Mouse (Mus musculus) layer of hippocampus, adult 11-12 months (tissue): ENCODE results near the gene Galnt17.

Experiments used
- DNase-seq: peaks from one replicate; pipeline ENCODE4 v3.0.0; 2022; ENCODE audit warnings: low spot score

Galnt17 gene

DNA sequence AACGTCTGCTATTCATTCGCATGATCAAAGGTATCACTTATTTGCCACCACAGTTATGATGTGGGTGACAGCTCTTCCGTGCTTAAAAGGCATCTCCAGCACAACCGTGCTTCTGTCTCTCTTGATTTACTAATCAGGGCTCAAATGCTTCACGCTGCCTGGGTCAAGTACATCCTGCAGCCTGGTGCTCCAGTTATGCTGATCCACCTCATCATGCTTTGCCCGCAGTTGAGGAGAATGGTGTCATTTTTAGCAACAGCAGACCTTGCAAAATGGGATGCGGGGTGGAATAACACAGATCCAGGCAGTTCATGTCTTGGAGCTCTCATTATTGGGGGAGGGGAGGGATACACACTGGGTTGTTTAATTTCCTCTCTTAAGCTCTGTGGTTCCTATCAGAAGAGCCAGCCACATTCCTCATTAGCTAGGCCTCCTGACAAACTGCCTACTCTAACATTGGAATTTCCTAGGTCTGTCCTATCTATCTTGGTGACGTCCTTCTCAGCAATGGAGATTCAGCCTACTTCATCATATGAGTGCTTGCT is 187.9 kb downstream of the Galnt17 start:
- no peak for DNase-seq

DNA sequence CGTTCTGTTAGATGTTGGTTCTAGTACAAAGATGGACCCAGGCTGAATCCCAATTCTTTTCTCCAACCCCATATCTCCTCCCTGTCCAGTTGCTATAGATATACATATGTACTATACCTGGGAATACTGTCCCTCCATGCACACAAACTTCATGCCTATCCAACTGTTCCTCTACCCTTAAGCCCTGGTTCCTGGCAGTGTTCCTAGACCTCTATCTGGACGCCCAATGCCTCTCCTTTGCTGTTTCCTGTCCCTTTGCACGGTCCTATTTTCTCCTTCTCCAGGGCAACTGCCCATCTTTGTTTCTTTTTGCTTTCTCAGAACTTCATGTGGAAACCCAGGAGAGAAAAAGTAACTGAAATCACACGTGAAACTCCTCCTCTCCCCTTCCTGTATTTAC is 188.4 kb downstream of the Galnt17 start:
- DNase-seq: no peak

GRCm38 (mm10) chr5:131117391-131118040 is 190.8 kb downstream of the Galnt17 start:
- DNase-seq: no peak

DNA sequence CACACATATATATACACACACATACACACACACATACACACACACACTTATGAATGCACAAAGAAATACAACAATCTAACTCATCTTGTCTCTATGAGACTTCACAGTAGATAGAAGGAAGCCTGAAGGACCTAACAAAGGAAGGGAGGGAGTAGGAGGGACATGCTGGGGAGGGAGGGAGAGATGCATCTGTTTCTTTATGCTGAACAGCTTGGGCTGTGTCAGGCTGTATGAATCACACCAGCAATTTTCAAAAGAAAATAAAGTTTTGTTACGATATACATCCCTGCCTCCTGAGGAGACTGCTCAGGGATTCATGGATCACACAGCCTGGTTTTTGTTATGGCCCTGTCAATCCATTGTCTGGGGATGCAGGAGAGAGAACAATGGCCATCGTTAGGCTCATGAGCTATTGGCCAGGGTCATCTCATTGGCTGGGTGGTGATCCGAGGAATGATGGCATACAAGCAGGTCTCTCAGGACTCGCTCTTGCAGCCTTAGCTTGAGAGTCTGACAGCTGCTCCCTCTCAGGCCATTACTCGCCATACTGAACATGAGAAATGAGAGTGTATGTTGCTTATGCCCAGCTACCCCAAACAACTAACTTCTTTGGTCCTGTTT is 194.3 kb downstream of the Galnt17 start:
- DNase-seq: peak; percentile 45

GRCm38 (mm10) chr5:131107188-131107587 is 201.1 kb downstream of the Galnt17 start:
- DNase-seq: no peak

DNA sequence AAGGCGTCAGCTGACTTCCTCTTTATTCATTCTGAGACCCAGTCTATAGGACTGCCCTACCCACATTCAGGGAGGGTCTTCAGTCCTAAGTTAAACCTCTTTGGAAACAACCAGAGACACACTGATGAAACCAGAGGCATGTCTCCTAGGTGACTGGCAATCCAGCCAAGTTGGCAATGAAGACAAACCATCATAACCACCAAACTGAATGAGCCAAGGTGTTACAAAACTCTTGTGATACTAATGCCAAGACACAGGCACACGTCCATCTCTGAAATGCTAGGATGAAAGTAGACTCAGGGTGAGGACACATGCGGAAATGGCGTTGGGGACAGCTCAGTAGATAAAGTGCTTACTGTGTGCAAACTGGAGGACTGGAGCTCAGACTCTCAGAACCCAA is 211.5 kb downstream of the Galnt17 start:
- DNase-seq: no peak

DNA sequence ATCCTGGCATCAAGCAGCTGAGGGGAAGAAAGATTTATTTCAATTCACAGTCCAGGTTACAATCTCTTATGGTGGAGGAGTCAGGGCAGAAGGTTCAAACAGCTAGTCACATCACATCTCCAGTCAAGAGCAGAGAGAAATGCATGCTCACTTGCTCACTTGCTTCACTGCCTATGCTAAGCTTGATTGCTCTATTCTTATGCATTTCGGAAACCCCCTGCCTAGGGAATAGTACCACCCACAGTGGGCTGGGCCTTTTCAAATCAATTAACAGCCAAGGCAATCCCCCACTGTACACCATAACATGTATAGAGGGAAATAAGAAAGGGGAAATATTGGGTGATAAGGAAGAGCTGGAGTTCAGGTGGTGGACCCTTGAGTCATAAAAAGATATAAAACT is 212.7 kb downstream of the Galnt17 start:
- no peak for DNase-seq

GRCm38 (mm10) chr5:131094771-131095170 is 213.5 kb downstream of the Galnt17 start:
- DNase-seq: no peak

DNA sequence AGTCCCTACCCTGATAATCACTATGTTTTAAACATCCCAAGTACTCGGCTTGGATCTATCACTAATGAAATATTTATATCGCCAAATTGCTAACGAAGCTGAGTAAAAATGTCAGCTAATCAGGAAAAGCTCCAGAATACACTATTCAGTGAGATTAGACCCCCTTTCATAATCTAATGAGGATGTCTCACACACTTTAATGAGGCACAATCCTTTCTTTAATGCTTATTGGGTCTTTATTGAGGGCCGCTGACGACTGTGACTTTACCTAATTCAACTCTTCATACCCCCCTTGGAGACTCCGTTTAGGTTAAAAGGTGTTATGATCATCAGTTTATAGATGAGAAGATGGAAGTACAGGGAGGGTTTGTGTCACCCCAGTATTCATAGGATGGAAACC is 214.2 kb downstream of the Galnt17 start:
- no peak for DNase-seq

DNA sequence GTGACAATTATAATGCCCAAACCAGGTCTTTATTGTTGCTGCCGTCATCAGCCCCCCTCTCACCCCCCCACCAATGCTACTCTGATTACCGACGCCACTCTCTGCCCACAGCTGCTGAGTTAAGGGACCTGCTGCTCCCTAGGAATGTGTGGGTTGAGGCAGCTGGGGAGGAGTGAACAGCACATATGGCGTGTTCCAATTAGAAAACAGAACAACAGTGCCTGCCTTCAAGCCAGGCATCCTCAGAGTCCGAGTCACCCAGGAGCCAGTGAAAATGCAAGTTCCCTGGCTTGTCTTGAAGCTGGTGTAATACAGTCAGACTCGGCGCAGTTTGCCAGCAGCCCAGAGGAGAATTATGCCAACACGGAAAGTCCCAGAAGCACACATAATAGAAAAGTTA is 218.4 kb downstream of the Galnt17 start:
- peak; percentile 67 for DNase-seq

DNA sequence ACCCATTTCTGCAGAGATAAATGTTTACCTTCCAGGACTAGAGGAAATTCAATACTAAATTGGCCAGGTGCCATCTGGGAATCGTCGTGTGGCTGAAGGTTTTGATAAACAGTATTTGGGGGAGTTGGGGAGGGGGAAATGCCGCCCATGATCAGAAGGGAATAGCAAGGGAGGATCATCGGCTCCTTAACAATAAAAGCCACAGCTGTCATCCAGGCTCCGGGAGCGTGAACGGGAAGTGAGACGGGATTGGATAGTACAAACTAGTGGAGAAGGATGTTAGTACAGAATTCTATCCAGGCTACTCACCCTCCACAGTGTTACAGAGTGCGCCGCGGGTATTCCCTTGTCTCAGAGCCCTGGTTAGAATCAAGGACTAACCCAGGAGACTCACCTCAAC is 219.4 kb downstream of the Galnt17 start:
- no peak for DNase-seq

DNA sequence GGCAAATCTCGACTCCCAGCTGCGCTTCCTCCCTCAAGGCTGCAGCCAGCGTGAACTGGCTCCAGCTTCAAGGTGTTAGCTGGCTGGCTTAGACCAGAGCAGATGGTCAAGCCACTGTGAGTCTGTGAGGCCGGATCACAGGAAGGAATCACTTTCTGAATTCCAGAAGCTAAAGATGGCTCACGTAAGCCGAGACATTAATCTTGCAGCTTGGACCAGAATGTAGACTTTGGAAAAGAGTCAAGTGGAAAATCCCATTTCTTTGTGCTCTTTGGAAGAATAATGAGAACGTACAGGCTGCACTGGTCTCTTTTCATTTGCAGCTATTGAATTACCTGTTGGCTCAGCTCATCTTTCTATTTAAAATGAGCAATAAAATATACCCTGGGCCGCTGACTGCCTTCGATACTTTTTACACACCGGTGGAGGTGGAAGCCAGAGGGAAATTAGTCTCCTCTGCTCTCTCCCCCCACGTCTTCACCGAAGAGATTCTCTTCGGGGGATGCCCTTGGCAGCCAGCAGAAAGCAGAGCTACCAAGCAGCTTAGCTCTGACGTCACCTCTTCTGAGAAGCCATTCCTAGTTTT is 225.1 kb downstream of the Galnt17 start:
- DNase-seq: no peak

GRCm38 (mm10) chr5:131077682-131078081 is 230.6 kb downstream of the Galnt17 start:
- DNase-seq: no peak

DNA sequence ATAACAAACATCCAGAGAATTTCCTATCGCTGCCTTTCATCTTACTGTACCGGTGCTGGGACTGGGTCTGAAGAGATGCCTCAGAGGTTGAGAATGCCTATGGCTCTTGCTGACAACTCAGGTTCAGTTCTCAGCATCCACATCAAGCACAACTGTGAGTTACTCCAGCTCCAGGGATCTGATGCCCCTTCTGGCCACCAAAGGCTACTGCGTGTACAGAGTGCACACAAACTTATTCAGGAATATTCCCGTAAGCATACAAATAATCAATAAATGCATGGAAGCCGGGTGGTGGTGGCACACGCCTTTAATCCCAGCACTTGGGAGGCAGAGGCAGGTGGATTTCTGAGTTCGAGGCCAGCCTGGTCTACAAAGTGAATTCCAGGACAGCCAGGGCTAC is 232.5 kb downstream of the Galnt17 start:
- no peak for DNase-seq

DNA sequence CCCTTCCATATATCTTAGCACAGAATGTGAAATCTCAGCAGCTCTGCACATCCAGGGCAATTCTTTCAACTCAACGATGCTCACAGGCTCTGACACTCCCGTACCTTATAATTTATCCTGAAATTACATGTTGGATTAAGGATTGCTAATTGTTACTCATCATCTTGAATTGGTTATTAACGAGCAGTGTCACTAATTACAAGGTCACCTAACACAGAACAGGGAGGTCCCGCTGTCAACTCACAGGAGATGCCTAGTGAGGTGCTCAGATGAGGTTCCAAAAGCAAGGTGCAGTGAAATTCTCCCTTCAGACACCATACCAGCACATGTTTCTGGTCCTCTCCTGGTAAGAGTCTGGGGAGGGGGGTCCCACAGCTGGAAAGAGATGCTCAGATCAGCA is 234.0 kb downstream of the Galnt17 start:
- no peak for DNase-seq

DNA sequence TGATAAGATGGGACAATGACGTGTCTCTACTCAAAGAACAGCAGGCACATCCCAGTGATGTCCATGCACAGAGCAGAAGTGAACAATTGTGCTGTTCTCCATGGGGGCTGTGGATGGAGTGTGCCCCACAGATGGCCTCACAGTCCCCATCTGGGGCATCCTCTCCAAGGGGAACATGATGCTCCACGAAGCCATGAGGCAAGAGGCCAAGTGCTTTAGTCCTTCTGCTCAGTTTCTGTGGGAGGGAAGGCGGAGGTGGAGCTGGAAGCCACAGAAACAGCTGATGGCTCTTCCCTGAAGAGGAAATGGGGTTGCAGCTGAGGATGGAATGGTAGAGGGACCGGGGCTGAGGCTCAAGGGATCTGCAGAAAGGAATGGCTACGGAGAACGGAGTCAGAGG is 243.1 kb downstream of the Galnt17 start:
- peak; percentile 84 for DNase-seq

DNA sequence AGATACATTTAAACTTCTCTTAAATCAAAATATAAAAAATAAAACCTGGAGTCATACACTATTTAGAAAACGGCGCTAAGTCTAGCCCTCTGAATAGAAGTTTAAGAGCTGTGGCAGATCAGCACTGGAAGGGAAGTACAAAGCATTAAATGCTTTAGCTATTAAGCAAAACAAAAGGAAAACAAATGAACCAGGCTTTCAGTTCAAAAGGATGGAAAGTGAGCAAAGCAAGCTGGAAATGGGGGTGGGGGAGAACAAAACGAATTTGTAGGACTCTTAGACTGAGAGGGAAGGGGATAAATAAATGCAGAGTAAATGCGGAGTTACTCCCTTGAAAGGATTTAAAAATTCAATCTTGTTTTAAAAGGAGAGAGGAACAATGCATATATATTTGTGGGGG is 259.8 kb downstream of the Galnt17 start:
- DNase-seq: no peak

GRCm38 (mm10) chr5:131043130-131043529 is 265.2 kb downstream of the Galnt17 start:
- no peak for DNase-seq

DNA sequence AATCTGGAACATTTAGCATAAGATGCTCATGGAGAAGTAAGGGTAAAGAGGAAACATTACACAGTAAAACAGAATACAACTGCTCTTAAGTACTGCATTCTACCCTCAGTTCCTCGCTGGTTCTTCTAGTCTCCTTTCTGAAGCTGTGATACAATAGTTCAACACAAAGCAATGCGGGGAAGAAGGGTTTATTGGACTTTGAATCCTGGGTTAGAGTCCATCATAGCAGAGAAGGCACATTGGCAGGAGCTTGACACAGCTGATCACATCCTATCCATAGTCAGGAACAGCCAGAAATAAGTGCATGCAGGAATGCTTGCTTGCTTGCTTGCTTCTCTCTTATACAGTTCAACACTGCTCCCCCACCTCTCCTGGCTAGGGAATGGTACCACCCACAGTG is 267.9 kb downstream of the Galnt17 start:
- DNase-seq: no peak

DNA sequence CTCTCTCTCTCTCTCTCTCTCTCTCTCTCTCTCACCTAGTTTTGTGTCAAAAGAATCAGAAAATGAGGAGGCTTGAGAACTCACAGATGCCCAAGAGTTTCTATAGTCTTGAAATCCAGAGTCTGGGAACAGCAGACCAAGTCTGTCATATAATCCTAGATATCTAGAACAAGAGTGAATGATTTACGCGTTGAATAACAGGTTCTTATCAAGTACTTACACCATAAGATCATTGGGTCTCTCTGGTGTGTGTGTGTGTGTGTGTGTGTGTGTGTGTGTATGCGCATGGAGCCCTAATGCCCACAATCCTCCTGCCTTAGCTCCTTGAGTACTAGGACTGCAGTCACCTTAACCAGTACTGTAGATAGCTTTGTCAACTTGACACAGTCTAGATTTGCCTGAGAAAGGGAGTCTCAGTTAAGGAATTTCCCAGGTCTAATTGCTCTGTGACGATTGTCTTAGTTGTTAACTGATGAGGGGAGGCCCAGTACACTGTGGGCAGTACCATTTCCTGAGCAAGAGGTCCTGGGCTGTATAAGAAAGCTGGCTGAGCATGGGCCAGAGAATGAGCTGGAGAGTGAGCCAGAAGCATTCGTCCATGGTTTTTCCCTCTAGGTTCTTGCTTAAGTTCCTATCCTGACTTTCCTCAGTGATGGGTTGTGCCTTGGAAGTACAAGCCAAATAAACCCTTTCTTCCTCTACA is 268.5 kb downstream of the Galnt17 start:
- no peak for DNase-seq

- DNase-seq: peak; percentile 62
Measured at GRCm38 (mm10) chr5:131024506-131024905, 283.8 kb downstream of the Galnt17 start.

DNA sequence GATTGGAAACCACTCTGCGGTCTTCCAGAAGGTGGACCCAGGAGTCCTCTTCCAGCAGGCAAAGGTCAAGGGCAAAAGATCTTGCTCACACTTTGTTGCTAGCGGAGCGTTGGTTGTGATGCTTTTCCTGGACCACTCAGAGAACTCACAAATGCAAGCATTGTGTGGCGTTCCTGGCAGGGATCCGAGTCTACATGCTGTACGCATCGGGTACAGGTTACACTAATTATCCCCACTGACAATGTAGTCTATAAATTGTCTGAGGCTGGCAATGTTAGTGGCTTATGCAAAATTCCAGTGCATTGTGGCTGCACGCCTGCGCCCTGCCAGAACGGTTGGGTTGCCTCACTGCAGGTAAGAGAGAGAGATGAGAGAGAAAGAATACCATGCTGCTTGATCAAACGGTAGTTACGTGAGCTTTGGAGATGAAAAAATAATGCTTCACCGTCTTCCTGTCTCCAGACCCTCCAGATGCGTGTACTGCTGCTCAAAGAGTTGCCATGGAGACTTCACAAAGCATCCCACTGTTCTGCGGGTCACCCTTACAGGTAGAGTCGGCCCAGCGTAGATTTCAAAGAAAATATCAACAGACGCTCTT is 285.8 kb downstream of the Galnt17 start:
- no peak for DNase-seq
